Mouse (Mus musculus): Measurements from ENCODE around the gene Gmfb.
"Not testable (repeated sequence)": the region's sequence is repeated elsewhere in the genome, so short reads cannot be mapped to it uniquely, and the experiment has no call there.

The Gmfb gene

DNA sequence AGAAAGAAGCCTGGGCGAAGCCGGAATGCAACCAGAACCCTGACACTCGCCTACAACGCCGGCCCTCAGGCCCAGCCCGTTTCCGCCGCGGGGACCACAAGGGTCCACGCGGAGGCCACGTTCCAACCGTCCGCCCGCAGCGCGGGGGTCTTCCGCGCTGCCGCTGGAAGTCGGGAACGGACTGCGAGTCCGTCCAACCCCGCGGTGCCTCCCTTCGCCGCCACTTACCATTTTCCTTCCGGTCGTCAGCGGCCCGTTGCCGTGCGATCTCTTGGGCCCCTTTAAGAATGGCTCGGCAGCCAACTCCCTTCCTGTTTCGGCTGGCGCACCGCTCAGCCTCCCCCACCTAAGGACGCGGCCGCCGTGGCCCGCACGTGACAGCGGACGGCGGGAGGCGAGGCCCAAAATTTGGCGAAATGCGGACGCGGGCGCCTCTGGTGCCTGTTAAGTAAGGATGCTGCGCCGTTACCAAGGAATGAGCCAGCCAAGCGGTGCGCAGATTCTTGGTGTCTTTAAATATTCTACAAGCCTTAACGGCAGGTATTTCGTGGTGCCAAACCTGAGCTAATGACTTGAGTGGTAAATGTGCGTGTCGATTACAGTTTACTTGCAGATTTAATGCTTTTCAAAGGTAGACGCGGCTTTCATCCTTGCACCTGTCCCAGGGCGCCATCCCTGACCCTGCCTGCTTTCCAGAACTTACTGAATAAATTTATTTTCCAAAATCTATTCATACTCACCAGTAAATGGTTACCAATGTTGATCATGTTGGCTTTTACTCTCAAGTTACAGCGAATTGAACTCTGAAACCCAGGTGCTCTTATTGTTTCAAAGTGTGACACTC, at the start of gene Gmfb:
Gene Gmfb, minus strand, starts transcription at position 370 of the 844 bp plus-strand sequence.
- in situ Hi-C loops (cut with MboI; ENCODE audit: low sequenced_read_pairs) = no loop called here

DNA sequence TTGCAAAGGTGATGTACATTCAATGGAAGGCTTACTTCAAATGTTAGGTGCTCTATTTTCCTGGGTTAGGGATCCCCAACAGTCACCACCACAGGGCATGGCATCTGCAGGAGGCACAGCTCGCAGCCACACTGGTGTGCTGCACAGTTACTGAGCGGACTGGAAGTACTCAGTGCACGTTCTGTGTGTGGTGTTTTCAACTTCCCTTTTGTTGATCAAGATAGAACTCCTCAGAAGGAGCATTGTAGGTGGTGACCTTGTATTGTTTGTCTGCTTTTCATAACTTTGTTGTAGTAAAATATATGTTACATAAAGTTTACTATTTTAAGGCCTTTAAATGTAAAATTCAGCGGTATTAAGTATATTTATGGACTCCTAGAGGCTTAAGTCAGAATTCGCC, 40.9 kb upstream of the Gmfb start:
- in situ Hi-C loops (cut with MboI; ENCODE audit: low sequenced_read_pairs) = no loop called here

DNA sequence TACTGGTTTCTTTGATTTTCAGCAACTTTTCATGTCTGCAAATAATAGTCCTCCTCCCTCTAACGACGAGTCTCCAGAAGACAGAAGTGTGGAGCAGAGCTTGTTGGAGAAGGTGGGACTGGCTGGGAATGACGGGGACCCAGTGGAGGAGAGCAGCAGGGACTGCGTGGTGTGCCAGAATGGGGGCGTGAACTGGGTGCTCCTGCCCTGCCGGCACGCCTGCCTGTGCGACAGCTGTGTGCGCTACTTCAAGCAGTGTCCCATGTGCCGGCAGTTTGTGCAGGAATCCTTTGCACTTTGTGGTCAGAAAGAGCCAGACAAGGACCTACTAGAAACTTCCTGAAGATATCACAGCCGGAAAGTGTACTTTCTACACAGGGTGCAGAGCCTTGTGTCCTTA, 31.6 kb upstream of the Gmfb start:
- in situ Hi-C loops (cut with MboI; ENCODE audit: low sequenced_read_pairs) = no loop called here

DNA sequence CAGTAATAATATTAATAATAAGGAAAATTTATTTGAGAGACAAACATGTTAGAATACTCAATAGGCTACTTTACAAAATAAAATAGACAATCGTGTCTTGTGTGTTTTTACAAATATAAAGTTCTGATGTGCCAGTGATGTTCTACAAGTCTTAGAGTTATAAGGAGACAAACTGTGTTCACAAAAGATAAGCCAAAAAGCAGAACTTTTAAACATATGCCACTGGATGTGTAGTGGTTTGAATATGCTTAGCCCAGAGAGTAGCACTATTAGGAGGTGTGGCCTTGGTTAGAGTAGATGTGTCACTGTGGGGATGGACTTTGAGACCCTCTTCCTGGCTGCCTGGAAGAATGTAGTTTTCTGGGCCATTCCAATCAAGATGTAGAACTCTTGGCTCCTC, 27.7 kb upstream of the Gmfb start:
- in situ Hi-C loops (cut with MboI; ENCODE audit: low sequenced_read_pairs) = no loop called here

DNA sequence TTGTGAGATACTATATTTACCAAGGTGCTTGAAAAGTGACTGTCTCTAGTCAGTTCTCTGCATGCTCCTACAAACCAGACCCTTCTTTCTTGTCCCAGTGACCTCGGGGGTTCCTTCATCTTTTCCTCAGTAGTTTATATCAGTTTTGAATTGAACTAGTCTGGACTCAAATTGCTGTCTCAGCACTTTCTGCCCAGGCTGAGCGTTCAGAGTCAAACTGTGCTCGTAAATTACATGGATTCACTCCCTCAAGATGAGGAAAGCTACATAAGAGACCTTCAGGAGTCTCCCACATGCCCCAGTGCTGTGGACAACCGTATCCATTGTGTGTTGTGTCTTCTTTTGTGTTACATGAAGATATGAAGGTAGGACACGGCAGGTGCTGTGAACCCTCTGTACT, 26.7 kb upstream of the Gmfb start:
- in situ Hi-C loops (cut with MboI; ENCODE audit: low sequenced_read_pairs) = no loop called here

DNA sequence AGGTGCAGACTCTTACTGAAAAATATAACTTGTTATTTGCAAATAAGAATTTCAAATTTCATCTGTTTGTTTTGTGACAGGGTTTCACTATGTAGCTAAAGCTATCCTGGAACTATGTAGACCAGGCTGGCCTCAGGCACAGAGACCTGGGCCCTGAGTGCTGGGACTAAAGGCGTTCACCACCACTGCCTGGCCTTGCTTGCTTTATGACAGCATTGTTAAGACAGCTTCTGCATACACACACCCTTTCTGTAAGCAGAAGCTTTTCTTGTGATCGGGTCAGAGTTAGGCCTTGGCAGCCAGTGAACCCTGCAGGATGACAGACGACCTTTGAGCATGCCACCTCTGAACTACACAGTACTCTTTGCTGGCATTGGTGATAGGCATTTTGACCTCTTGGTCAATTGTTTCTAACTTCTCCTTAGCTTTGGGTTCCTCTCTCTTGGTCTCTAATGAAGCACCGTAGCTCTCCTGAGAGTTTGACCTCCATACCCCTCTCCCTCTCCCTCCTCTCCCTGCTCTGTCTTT, 26.1 kb upstream of the Gmfb start:
- in situ Hi-C loops (cut with MboI; ENCODE audit: low sequenced_read_pairs) = no loop called here

DNA sequence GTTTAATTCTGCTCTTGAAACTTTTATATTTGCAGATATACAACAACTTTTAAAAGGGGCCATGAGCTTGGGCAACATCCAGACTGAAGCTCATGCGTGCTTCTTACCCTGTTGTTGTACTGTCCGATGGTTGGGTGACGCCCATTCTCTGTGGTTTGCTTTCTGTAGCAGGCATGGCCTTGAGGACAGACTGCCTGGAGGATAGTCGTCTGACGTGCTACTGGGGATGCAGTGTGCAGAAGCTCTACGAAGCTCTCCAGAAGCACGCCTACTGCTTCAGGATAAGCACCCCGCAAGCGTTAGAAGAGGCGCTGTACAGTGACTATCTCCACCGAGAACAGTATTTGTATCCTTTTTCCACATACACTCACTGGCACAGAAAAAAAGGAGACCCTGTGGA, 23.7 kb upstream of the Gmfb start:
- in situ Hi-C loops (cut with MboI; ENCODE audit: low sequenced_read_pairs) = no loop called here

DNA sequence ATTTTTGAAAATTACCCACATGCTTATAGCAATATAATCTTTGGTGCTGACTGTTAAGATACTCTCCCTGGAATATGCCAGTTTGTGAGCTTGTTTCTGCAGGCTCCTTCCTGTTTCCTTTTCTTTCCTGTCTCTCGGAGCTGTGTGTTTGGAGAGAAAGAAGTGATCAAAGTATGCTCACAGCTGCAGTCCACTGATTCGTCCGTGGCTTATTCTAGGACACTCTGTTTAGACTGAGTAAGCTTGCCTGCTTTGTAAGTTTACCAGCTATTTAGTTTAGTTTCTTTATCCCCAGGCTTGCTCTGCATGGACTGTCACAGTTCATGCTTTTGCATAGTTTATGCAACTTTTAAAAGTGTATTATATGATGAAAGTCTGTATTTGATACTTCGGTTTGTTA, 17.3 kb upstream of the Gmfb start:
- in situ Hi-C loops (cut with MboI; ENCODE audit: low sequenced_read_pairs) = no loop called here

DNA sequence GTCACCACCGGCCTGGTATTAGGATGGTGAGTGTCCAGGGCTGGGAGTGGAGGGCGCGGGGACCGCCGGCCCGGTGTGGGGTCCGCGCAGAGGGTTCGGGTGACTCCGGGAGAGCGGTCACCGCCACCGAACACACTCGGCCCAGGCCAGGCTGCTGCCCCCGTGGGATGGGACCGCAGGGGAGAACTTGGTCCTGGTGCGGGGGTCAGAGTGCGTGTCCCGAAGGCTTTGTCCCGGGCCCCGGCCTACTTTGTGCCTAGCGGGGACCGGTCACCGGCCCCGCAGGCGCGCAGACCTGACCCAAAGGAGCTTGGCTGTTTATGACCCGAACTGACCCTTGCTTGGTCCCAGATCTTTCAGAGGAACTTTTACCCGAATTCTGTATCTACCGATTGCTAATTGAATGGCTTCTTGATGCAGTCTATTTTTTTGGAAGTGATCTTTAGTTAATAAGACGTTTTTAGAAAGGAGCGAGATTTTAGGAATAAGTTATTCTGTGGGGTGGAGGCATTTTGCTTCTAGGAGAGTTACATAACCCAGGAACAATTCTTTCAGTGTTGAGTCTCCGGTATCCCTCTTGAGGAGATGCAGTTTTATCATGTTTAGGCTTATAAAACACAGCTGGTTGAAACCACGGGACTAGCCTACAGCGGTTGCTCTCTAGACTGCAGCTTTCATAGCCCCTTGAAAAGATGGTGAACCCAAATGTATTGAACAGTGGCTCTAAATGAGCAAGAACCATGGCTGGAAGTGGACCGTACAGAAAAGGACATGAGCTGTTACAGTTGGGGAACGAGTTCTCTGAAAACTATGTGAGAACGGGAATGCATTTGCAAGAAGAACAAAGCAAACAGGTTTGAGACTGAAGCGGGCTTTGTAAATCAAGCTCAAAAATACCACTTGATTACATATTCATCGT, 10.6 kb upstream of the Gmfb start:
- in situ Hi-C loops (cut with MboI; ENCODE audit: low sequenced_read_pairs) = no loop called here

DNA sequence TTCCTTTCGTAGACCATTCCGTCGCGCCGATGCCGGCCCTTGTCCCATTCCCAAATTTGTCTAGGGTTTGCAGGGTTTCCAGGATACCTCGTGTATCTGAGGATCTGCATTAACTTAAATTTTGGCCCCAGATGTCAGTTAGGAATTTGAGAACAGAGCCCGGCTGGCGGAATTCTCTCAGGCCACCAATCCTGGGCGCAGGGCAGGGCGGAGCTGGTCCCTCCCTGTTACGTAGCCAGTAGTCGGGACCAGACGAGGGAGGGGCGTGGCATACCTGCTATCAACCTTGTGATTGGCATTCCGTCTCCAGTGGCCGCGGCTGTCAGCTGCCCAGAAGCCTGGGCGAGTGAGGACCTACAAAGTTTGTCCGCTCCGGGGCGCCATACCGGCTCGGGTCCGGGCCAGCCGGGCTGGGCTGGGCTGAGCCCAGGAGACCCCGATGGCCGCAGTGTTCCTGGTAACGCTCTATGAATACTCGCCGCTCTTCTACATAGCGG, 9.8 kb upstream of the Gmfb start, which contains the start of gene Cgrrf1:
Gene Cgrrf1, plus strand, starts transcription at position 289 of the 497 bp plus-strand sequence.
- in situ Hi-C loops (cut with MboI; ENCODE audit: low sequenced_read_pairs) = no loop called here

DNA sequence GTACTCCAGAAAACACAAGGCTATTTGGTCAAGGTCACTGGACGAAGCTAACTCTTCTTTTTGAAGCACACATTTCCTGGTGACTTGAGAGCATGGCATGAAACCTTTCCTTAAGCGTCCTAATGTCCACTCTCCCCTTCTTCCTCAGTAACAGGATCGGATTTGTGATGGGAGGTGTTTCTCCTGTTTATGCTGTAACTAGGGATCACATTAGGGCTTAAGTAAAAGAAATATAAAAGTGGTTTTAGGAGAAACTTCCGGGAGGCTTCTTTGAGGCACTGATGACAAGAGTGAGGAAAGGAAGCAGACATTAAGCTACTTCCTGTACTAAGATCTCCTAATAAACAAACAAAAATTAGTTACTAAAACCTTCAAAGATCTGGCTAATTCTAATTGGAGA, 9.3 kb upstream of the Gmfb start:
- in situ Hi-C loops (cut with MboI; ENCODE audit: low sequenced_read_pairs) = no loop called here

DNA sequence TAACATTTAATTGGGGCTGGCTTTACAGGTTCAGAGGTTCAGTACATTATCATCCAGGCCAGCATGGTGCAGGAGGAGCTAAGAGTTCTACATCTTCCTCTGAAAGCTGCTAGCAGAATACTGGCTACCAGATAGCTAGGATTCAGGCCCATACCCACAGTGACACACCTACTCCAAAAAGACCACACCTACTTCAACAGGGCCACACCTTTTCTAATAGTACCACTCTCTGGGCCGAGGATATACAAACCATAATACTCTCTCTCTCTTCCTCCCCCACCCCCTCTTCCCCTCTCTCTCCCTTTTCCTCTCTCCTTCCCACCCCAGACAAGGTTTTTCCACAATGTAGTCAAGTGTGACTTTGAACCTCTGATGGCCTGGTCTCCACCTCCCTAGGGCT, 5.4 kb upstream of the Gmfb start:
- in situ Hi-C loops (cut with MboI; ENCODE audit: low sequenced_read_pairs) = no loop called here

DNA sequence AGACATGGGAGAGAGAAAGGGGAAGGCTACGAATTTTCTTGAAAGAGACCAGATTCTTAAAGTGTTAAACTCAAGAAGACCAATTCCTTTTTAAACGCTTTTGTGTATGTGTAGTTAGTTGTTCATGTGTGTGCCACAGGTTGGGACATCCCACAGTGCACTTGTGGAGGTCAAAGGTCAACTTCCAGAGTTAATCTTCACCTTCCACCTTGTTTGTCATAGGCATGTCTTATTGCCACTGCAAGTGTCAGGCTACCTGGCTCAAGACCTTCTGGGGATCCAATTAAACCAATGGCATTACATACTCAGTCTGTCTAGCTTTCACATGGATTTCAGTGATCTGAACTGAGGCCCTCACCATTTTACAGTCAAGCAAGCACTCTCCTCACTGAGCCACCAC, 2.0 kb upstream of the Gmfb start:
- in situ Hi-C loops (cut with MboI; ENCODE audit: low sequenced_read_pairs) = no loop called here

DNA sequence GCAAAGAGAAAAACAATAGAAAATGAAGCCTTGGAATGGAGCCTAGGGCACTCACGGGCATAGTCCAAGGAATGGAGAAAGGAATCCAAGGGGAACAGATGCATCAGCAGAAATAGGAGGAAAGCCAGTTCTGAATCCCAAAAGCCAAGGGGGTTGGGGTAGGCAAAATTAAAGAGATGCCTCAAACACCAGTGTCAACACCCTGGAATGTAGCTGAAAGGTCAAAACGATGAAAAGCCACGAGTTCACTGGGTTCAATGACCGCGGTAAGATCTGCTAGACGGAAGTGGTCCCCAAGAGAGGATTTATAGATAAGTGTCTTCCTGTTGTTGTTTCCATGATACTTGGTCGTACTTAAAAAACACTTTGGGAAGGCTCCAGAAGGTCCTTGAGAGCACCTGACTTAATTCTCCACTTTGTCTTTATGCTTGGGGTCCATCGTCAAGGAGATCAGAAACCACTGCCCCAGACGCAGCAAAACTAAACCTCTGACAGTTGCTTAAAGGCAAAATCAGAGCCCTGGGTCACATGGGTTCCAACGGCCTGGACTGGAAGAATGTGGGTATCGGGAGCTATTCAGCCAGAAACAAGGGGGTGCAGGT, 670 bp downstream of the Gmfb start:
- in situ Hi-C loops (cut with MboI; ENCODE audit: low sequenced_read_pairs) = no loop called here

DNA sequence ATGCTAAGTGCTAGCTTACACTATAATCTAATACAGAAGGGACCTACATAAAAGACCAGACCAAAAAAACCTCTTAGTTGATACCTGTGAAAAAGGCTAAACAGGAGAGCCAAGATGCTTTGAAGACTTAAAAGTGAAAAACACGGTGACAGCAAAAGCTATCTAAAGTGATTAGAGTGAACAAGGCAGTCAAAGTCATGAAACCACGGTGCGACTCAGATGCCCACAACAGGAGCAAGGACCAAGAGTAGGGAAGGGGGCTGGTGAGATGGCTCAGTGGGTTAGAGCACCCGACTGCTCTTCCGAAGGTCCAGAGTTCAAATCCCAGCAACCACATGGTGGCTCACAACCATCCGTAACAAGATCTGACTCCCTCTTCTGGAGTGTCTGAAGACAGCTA, 2.1 kb downstream of the Gmfb start:
- in situ Hi-C loops (cut with MboI; ENCODE audit: low sequenced_read_pairs) = not testable (repeated sequence)

DNA sequence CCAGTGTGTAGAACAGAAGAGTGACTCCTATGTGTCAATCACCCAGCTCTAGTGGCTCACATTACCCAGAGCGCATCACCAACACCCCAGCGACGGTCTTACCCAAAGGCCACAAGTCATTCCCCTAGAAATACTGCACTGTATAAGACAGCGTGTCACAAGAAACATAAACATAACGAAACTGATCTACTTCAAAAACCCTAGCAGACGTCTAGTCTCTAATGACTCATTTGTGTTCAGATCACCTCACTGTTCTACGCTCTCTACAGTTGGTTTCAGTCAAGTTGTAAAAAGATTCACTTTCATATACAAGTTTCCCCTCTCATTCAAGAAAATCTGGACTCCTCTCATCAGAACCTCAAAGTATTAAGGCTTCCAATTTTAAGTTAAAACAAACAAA, 3.3 kb downstream of the Gmfb start:
- in situ Hi-C loops (cut with MboI; ENCODE audit: low sequenced_read_pairs) = no loop called here

DNA sequence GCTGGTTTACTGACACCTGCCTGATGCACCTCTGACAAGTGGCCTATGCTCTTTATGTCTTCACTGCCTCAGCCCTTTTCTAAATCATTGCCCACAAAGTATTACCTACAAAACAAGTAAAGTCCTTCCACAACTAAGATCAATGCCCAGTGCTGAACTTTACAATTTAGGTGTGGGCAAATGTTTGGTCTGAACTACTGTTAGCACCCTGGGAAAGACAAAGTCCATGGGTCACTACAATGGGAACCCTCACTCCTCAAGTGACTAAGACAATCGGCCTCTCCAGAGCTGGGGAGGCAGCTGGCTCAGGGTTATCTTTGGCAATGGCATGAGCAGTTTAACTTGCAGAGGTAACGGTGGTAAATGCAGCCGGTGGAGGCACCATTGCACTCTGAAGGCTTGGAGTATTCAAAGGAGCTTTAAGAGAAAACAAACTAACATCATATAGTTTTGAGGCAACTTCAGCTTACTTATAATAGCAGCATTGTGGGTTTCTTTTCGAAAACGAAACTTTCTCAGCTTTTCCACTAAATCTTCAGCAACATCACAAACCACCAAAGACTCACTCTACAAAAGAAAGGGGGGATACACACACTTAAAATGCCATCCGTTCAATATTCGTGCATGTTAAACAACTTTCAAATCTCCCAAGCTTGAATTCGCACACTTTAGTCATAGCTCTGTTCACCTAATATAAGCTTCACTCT, 5.0 kb downstream of the Gmfb start:
- in situ Hi-C loops (cut with MboI; ENCODE audit: low sequenced_read_pairs) = no loop called here

DNA sequence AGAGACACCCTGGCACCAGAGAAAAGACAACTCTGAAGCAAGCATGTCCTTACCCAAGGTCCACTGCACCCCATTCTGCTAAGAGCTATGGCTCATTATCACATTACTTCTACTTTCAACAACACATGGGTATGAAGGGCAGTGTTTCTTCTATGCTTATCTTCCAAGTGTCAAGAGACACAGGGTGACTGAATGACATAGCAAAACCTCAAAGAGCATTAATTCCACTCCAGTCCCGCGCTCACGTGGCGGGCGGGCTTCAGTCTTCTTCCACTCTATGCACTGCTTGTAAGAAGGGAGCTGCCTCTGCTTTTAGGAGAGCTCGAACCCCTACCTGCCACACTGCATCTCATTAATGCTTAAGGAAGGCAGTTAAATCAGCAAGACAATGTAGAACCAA, 6.4 kb downstream of the Gmfb start:
- in situ Hi-C loops (cut with MboI; ENCODE audit: low sequenced_read_pairs) = no loop called here

DNA sequence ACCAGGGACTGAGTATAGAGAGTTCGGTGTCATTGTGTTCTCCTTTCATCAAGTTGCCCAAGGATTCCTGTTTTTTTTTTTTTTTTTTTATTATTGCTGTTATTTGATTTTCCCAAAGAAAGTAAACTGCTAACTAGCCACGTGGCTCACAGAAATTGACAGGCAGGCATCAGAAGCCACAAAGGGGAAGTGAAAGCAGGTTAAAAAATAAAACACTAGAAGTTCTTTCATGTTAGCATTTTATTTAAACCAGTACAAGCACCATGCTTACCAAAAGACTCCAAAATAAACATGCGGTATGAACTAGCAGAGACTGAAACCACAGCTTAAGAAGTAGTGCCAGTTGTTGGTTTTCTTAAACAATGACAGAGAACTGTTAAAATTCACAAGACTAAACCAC, 14.1 kb downstream of the Gmfb start:
- in situ Hi-C loops (cut with MboI; ENCODE audit: low sequenced_read_pairs) = no loop called here

DNA sequence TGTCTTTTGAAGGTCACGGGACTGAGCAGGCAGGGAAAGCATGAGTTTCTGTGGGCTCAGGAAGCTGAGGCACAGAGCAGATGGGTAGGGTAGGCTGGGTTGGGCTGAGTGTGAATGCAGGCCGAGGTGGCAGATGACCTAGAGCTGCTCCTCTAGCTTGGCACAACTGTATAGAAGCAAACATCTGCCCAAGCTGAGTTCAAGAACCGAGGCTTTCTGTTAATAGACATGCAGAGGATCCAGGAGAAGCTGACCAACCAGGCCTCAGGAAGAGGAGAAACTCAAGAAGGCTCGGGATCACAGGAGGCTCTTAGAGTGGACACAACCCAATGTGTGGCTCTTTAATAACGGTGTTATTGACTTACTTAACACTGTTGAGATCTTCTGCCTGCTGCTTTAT, 15.9 kb downstream of the Gmfb start:
- in situ Hi-C loops (cut with MboI; ENCODE audit: low sequenced_read_pairs) = no loop called here

DNA sequence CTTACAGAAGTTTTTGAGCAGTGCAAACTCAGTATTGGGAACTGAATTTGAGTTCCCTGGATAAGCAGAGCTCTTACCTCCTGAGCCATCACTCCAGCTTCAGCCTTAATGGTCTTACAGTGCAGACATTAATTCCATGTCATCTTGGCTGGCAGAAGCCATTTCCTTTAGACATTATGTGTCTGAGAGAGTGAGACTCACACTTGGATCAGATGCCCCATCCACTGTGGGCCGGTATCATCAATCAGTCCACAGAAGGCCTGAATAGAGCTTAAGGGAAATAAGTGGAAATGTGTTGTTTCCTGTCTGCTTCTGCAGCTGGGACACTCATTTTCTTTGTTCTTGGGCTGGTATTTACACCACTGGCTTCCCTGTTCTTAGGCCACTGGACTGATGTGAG, 18.3 kb downstream of the Gmfb start:
- in situ Hi-C loops (cut with MboI; ENCODE audit: low sequenced_read_pairs) = no loop called here

All from CH12F3 (cell line).